Mouse (Mus musculus): Measurements from ENCODE around the gene Fdxr. TPM values are rescaled to one million over a fixed set of nuclear protein-coding genes. Genes with fewer than 3 reads are reported as not detected.

Fdxr gene
- polyA plus RNA-seq, 1 experiment from 2014 or later = 17.6 TPM

DNA sequence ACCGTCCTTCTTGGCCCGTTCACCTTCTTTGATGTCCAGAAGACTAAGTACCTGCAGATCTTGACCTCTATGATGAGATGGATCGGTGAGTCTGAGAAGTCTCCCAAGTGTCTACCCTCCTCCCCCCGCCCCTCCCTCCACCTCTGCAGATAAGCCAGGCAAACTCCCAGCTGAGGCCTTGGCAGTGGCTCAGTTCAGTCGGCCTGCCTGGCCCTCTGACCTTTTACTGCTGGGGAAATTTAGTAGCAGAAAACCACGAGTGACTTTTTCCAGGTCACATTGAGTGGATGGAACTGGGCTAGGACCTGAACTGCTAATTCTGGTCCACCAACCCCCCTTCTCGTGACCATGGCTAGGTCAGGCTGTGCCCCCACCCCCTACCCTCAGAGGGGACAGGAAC is 48.4 kb downstream of the Fdxr start:
- 56% methylated on average over 7 of the region's 7 CpGs for WGBS
- Histone ChIP-seq H3K9me3 (no peaks in the 10 kb centered on the region), H3K36me3 (replicated peaks) (peaks cover 4% of the 10 kb centered on the region; the same call in 1 of the 2 replicates), H3K4me3 (no peak overlapping the region), H3K27ac (replicated peaks) (no peak overlapping the region), H3K4me1 (peaks cover 95% of the 10 kb centered on the region), H3K27me3 (replicated peaks; ENCODE audit: low read depth, poor library complexity, severe bottlenecking) (peaks cover 73% of the 10 kb centered on the region)
- DNase-seq (ENCODE audit: low spot score) = no peak

GRCm38 (mm10) chr11:115227640-115228039 is 49.2 kb downstream of the Fdxr start:
- Histone ChIP-seq H3K27ac (replicated peaks) (no peak overlapping the region; the same call in 1 of the 2 replicates), H3K4me1 (peaks cover 95% of the 10 kb centered on the region), H3K4me3 (0 out of 2 replicates have a peak overlapping the region, but pooled peaks have one; percentile 5), H3K36me3 (replicated peaks) (peaks cover 4% of the 10 kb centered on the region; the same call in 1 of the 2 replicates), H3K27me3 (replicated peaks; ENCODE audit: low read depth, poor library complexity, severe bottlenecking) (peaks cover 73% of the 10 kb centered on the region), H3K9me3 (no peaks in the 10 kb centered on the region)
- 18% methylated on average over 12 of the region's 12 CpGs for WGBS
- no peak for DNase-seq (ENCODE audit: low spot score)

- H3K27ac ChIP-seq (replicated peaks) = peak overlapping the region; percentile 35; the same call in 1 of the 2 replicates
- peaks cover 4% of the 10 kb centered on the region; the same call in 1 of the 2 replicates for H3K36me3 ChIP-seq (replicated peaks)
- no peaks in the 10 kb centered on the region for H3K9me3 ChIP-seq
- DNase-seq (ENCODE audit: low spot score) = no peak
- no peak overlapping the region for H3K4me3 ChIP-seq
- peaks cover 74% of the 10 kb centered on the region for H3K27me3 ChIP-seq (replicated peaks; ENCODE audit: low read depth, poor library complexity, severe bottlenecking)
- H3K4me1 ChIP-seq = peaks cover 96% of the 10 kb centered on the region
- 38% methylated on average over 14 of the region's 14 CpGs for WGBS
These were observed 49.9 kb downstream of the Fdxr start for GRCm38 (mm10) chr11:115226811-115227491.

GRCm38 (mm10) chr11:115225301-115225700 is 51.5 kb downstream of the Fdxr start:
- Histone ChIP-seq H3K4me1 (peaks cover 90% of the 10 kb centered on the region), H3K9me3 (no peaks in the 10 kb centered on the region), H3K27me3 (replicated peaks; ENCODE audit: low read depth, poor library complexity, severe bottlenecking) (peaks cover 66% of the 10 kb centered on the region), H3K27ac (replicated peaks) (peak overlapping the region; percentile 32; the same call in 1 of the 2 replicates), H3K36me3 (replicated peaks) (peaks cover 4% of the 10 kb centered on the region; the same call in 1 of the 2 replicates), H3K4me3 (no peak overlapping the region)
- WGBS = 65% methylated on average over 6 of the region's 6 CpGs
- no peak for DNase-seq (ENCODE audit: low spot score)

GRCm38 (mm10) chr11:115224889-115225288 is 52.0 kb downstream of the Fdxr start:
- H3K36me3 ChIP-seq (replicated peaks) = peaks cover 4% of the 10 kb centered on the region; the same call in 1 of the 2 replicates
- peak overlapping the region; percentile 32; the same call in 1 of the 2 replicates for H3K27ac ChIP-seq (replicated peaks)
- WGBS = 41% methylated on average over 8 of the region's 8 CpGs
- H3K4me3 ChIP-seq = no peak overlapping the region
- DNase-seq (ENCODE audit: low spot score) = peak; percentile 79
- H3K4me1 ChIP-seq = peaks cover 87% of the 10 kb centered on the region
- peaks cover 62% of the 10 kb centered on the region for H3K27me3 ChIP-seq (replicated peaks; ENCODE audit: low read depth, poor library complexity, severe bottlenecking)
- no peaks in the 10 kb centered on the region for H3K9me3 ChIP-seq

DNA sequence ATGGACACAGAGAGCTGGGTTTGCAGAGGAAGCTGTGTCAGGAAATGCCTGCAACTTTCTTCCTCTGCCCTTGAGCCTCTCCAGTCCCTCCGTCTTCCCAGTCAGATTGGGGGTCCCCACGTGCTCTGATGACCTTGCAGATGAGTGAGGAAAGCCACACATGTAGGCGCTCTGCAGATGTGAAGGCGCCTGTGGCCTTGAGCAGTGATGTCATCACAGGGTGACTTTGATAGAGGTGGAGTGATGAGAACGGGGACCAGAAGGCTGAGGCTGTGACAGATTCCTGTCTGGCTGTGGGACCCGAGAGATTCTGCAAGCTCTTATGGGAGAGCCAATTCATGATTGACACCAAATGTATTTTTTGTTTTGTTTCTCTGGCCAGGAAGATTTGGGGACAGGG is 53.0 kb downstream of the Fdxr start:
- Histone ChIP-seq H3K27me3 (replicated peaks; ENCODE audit: low read depth, poor library complexity, severe bottlenecking) (peaks cover 59% of the 10 kb centered on the region), H3K4me1 (peaks cover 87% of the 10 kb centered on the region), H3K27ac (replicated peaks) (peak overlapping the region; percentile 1; the same call in 1 of the 2 replicates), H3K9me3 (no peaks in the 10 kb centered on the region), H3K36me3 (replicated peaks) (peaks cover 4% of the 10 kb centered on the region; the same call in 1 of the 2 replicates), H3K4me3 (no peak overlapping the region)
- DNase-seq (ENCODE audit: low spot score) = no peak
- 76% methylated on average over 6 of the region's 6 CpGs for WGBS

GRCm38 (mm10) chr11:115223451-115223850 is 53.4 kb downstream of the Fdxr start:
- Histone ChIP-seq H3K27me3 (replicated peaks; ENCODE audit: low read depth, poor library complexity, severe bottlenecking) (peaks cover 59% of the 10 kb centered on the region), H3K27ac (replicated peaks) (peak overlapping the region; percentile 1), H3K9me3 (no peaks in the 10 kb centered on the region), H3K36me3 (replicated peaks) (peaks cover 2% of the 10 kb centered on the region; the same call in 1 of the 2 replicates), H3K4me3 (no peak overlapping the region), H3K4me1 (peaks cover 87% of the 10 kb centered on the region)
- DNase-seq (ENCODE audit: low spot score) = no peak
- WGBS = 68% methylated on average over 11 of the region's 11 CpGs

DNA sequence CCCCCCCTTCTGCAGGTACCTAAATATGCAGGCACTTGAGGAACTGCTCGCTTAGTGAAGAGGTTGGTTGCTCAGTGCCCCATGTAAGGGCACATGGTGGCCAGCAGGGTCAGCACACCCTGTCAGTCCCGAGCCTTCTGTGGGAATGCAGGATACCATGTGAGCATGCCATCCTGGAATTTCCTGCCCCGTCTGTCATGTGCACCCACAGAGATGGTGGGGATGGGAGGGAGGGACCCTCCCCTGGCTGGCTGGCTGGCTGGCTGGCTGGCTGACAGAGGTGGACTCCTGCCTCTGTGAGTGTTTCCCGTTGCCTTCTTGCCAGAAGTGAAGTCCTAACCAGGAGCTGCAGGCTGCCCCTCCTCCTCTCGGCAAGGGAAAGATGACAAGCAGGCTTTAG is 54.3 kb downstream of the Fdxr start:
- peaks cover 53% of the 10 kb centered on the region for H3K27me3 ChIP-seq (replicated peaks; ENCODE audit: low read depth, poor library complexity, severe bottlenecking)
- WGBS = 24% methylated on average over 5 of the region's 5 CpGs

DNA sequence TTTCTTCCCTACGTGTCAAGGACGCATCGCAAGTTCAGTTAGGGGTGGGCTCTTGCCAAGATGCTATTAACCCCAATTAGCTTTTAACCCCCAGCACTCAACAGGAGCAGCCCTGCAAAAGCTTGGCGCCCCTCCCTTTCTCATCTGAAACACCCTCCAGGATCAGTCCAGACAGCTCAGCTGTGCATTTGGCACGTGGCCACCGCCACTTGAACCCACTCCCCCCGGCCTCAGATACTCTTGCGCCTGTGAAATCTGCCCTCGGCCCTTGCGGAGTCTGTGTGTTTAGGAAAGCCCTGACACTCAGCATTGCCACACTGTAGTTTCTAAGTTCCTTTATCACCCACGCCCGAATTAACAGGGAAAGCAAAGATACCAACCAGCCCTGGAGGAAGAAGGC is 54.8 kb downstream of the Fdxr start:
- DNase-seq (ENCODE audit: low spot score) = no peak
- Histone ChIP-seq H3K4me1 (peaks cover 87% of the 10 kb centered on the region), H3K27me3 (replicated peaks; ENCODE audit: low read depth, poor library complexity, severe bottlenecking) (peaks cover 53% of the 10 kb centered on the region), H3K36me3 (replicated peaks) (no peaks in the 10 kb centered on the region; the same call in 1 of the 2 replicates), H3K4me3 (no peak overlapping the region), H3K9me3 (no peaks in the 10 kb centered on the region), H3K27ac (replicated peaks) (no peak overlapping the region)
- WGBS = 52% methylated on average over 12 of the region's 12 CpGs

More for the DNA sequence above, 54.3 kb downstream of the Fdxr start:
- DNase-seq (ENCODE audit: low spot score) = no peak
- Histone ChIP-seq H3K4me1 (peaks cover 87% of the 10 kb centered on the region), H3K36me3 (replicated peaks) (no peaks in the 10 kb centered on the region; the same call in 1 of the 2 replicates), H3K4me3 (no peak overlapping the region), H3K9me3 (no peaks in the 10 kb centered on the region), H3K27ac (replicated peaks) (0 out of 2 replicates have a peak overlapping the region, but pooled peaks have one; percentile 3)

DNA sequence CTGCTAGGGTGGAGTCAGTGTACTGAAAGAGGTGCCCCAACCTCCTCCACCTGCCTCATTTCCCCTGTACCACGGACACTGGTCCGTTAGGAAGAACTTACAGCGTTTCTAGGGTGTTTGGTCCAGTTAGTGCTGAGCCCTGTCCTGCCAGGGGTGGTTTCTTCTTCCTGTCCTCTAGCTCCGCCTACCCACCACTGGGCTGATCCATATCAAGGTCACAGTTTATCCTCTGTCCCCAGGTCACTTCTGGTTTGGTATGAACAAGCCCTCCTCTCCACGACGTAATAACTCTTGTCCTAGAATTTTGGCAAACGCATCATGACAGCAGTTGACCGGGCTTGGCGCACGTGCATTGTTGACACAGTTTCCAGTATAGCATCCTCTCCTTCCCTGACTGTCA is 57.2 kb downstream of the Fdxr start:
- H3K27ac ChIP-seq (replicated peaks) = no peak overlapping the region
- 88% methylated on average over 10 of the region's 10 CpGs for whole genome bisulfite sequencing
- H3K36me3 ChIP-seq (replicated peaks) = no peaks in the 10 kb centered on the region
- peaks cover 72% of the 10 kb centered on the region for H3K4me1 ChIP-seq
- H3K9me3 ChIP-seq = no peaks in the 10 kb centered on the region
- DNase-seq (ENCODE audit: low spot score) = no peak
- no peak overlapping the region for H3K4me3 ChIP-seq
- peaks cover 42% of the 10 kb centered on the region for H3K27me3 ChIP-seq (replicated peaks; ENCODE audit: low read depth, poor library complexity, severe bottlenecking)

DNA sequence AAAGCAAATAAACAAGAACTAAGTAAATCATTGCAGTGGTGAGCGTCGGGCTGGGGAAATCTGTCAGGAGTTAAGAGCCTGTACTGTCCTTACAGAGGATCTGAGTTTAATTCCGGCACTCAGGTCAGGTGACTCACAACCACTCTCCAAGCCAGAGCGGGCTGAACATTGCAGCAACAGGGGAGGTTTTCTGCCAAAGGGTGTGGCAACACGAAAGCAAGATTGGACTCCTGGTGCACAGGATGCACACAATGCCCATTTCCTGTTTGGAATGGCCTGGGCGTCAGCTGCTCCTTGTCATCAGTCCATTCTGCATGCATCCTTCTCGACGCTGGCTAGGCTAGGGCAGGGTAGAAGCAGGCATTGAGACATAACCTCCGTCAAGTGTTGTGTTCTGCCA is 57.6 kb downstream of the Fdxr start:
- H3K4me3 ChIP-seq = no peak overlapping the region
- 62% methylated on average over 9 of the region's 9 CpGs for WGBS
- no peak for DNase-seq (ENCODE audit: low spot score)
- peaks cover 72% of the 10 kb centered on the region for H3K4me1 ChIP-seq
- H3K36me3 ChIP-seq (replicated peaks) = no peaks in the 10 kb centered on the region
- H3K27me3 ChIP-seq (replicated peaks; ENCODE audit: low read depth, poor library complexity, severe bottlenecking) = peaks cover 40% of the 10 kb centered on the region
- no peak overlapping the region for H3K27ac ChIP-seq (replicated peaks)
- H3K9me3 ChIP-seq = no peaks in the 10 kb centered on the region
